Mouse (Mus musculus) liver, postnatal 0 days (tissue): ENCODE data around the gene BC048671. TPM values are rescaled to one million over a fixed set of nuclear protein-coding genes. Genes with fewer than 3 reads are reported as not detected.
A peak's percentile ranks its signal among the peaks of the same experiment; 100 is the strongest.

Source experiments
- ATAC-seq: fragments of 200-750 bp; cut with Nextera tagmentation; 2 replicates; pipeline ENCODE4 v1.8.0; 2017; ENCODE audit warnings: mild to moderate bottlenecking, moderate library complexity
- DNase-seq: peaks from one replicate; pipeline ENCODE4 v3.0.0-alpha.2; 2016
- H3K27ac ChIP-seq: fragments of 300-500 bp; sonication (generic); 2 replicates; pipeline ENCODE4 v1.5.1; 2014; ENCODE audit warnings: antibody characterized with exemption, moderate library complexity, mild to moderate bottlenecking, low read depth
- H3K27me3 ChIP-seq: fragments of 300-500 bp; sonication (generic); 2 replicates; pipeline ENCODE4 v1.6.1; 2014; ENCODE audit warnings: low read length, control low read depth, mixed read lengths; ENCODE audit not compliant: insufficient read depth
- H3K36me3 ChIP-seq: fragments of 300-500 bp; sonication (generic); replicated peaks from 2 replicates; pipeline ENCODE4 v1.6.1; 2014; ENCODE audit warnings: mild to moderate bottlenecking, control low read depth, low read length, moderate library complexity, mixed read lengths; ENCODE audit not compliant: insufficient read depth
- H3K4me1 ChIP-seq: fragments of 300-500 bp; sonication (generic); 2 replicates; pipeline ENCODE4 v1.6.1; 2014; ENCODE audit warnings: antibody characterized with exemption, mild to moderate bottlenecking, control low read depth; ENCODE audit not compliant: insufficient read depth
- H3K4me2 ChIP-seq: fragments of 300-500 bp; sonication (generic); 2 replicates; pipeline ENCODE4 v1.6.1; 2014; ENCODE audit warnings: low read depth, mild to moderate bottlenecking, low read length, moderate library complexity, mixed read lengths
- H3K4me3 ChIP-seq: fragments of 300-500 bp; sonication (generic); 2 replicates; pipeline ENCODE4 v1.5.1; 2014; ENCODE audit warnings: low read depth, low read length
- H3K9ac ChIP-seq: fragments of 300-500 bp; sonication (generic); replicated peaks from 2 replicates; pipeline ENCODE4 v1.6.1; 2014; ENCODE audit warnings: mild to moderate bottlenecking, moderate library complexity
- H3K9me3 ChIP-seq: fragments of 300-500 bp; sonication (generic); 2 replicates; pipeline ENCODE4 v1.6.1; 2016; ENCODE audit warnings: mild to moderate bottlenecking, control low read depth, low read length, mixed read lengths
- CTCF ChIP-seq: sonication (generic); IDR thresholded peaks from 2 replicates; pipeline ENCODE4 v1.5.1; 2016; ENCODE audit warnings: antibody characterized with exemption, low read depth
- EP300 ChIP-seq: IDR thresholded peaks from 2 replicates; pipeline ENCODE4 v1.6.1; 2016; ENCODE audit warnings: antibody characterized with exemption, low read depth, mild to moderate bottlenecking
- WGBS: fragments of 180-500 bp; shearing (Covaris S2); extraction: QIAGEN DNeasy Blood & Tissue Kit; methylation state at CpG from one replicate; pipeline ENCODE4 v1.1.7; 2014; ENCODE audit not compliant: insufficient replicate concordance; 5-methylcytosine and 5-hydroxymethylcytosine counted together
- polyA plus RNA-seq: library from polyadenylated mRNA; unstranded; fragments of >200 nt; fragmentation: Nextera tagmentation; extraction: Ambion mirVana; gene quantifications from 2 replicates; pipeline ENCODE4 v1.2.1, GENCODE M21; 2015

The BC048671 gene
- polyA plus RNA-seq, result not detected in 2 replicates

DNA sequence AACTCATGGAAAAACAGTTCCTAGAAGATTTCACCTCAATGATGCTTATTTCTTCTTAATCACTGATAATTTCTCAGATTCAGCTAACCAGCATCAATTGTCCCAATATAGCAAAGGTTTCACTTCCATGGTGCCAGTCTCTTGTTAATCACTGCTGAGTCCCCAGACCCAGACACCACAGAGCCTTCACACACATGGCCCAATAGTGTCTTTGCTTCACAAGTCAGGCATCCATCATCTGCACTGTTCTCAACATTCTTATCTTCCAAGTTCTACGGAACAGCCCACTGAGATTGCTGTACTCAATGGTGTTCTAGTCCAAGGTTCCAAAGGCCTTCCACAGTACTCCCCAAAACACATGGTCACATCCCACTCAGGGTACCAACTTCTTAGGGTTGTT is at the start of gene BC048671:
BC048671 (plus strand) TSS at position 301 of the 400 bp plus-strand sequence.
- no peak for DNase-seq
- no peak within 1 kb of the TSS for H3K4me3 ChIP-seq
- no peaks in the 10 kb centered on the region for H3K4me1 ChIP-seq
- 81% methylated on average over 1 of the region's 1 CpGs for WGBS
- TF ChIP-seq CTCF (no peak), EP300 (no peak)
- H3K27me3 ChIP-seq, result no peaks in the 10 kb centered on the region
- H3K9ac ChIP-seq, result no peak within 1 kb of the TSS
- no peak within 1 kb of the TSS for H3K4me2 ChIP-seq
- H3K36me3 ChIP-seq, result no peaks in the 10 kb centered on the region
- H3K27ac ChIP-seq, result no peak within 1 kb of the TSS
- no peak for ATAC-seq
- no peaks in the 10 kb centered on the region for H3K9me3 ChIP-seq

DNA sequence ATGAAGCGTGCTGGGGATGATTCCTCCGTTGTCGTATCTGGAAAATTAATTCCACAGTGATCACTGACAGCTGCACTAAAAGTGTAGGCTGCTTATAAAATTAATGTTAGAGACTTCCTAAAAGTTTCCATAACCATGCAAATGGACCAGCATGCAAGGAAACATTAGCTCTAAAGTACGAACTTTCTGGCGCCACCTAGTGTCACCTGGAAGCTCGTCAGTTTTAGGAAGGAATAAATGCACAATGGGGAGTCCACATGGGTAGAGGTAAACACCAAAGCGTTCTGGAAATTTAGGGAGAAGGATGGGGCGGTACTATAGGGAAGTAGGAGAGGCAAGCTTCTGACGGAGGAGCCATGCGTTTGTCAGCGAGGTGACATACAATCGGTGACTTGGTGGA is 12.8 kb upstream of the BC048671 start:
- Histone ChIP-seq H3K27ac (no peak overlapping the region), H3K4me1 (no peaks in the 10 kb centered on the region), H3K4me2 (no peak overlapping the region), H3K27me3 (no peaks in the 10 kb centered on the region), H3K4me3 (no peak overlapping the region), H3K9ac (no peak overlapping the region), H3K9me3 (no peaks in the 10 kb centered on the region), H3K36me3 (no peaks in the 10 kb centered on the region)
- ATAC-seq (no peak), DNase-seq (no peak)
- no peak for TF ChIP-seq EP300
- TF ChIP-seq CTCF, result peak; percentile 43
- WGBS, result 49% methylated on average over 12 of the region's 12 CpGs

DNA sequence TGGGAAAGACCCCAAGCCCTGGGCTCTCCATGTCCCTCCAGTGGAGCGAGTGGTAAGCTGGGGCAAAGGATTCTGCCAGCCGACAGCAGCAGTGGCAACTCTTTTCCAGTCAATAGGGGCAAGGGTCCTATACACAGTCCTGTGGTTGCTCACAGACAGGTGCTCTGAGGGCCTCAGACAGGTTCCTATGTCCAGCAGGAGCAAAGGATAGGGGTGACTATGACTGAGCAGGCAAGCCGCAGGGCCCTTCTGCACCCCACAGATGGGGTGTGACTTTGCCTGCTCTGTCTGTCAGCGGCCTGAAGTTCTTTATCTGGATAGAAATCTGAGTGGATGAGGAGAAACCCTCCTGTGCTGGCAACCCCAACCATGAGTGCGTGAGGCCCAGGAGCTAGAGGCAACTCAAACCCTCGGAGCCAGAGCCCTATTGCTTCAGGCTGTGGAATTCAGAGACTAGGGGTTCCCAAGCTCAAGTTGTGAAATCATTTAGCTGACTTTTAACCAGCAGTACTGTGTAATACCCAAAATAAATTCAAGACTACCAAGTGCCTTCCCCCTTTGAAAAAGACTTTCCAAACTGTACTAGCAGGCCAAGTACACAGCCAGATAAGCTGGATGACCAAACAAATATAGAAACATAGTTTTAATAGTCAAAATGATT is 5.4 kb downstream of the BC048671 start:
- Histone ChIP-seq H3K4me1 (peaks cover 5% of the 10 kb centered on the region), H3K9me3 (no peaks in the 10 kb centered on the region), H3K27me3 (no peaks in the 10 kb centered on the region), H3K36me3 (0 out of 2 replicates have a peak, but pooled peaks cover 2% of the 10 kb centered on the region), H3K9ac (no peak overlapping the region), H3K4me3 (no peak overlapping the region), H3K27ac (peak overlapping the region; percentile 44; the same call in 1 of the 2 replicates), H3K4me2 (no peak overlapping the region)
- DNase-seq (no peak), ATAC-seq (peak; percentile 83)
- no peak for TF ChIP-seq EP300
- TF ChIP-seq CTCF, result no peak
- 57% methylated on average over 6 of the region's 6 CpGs for WGBS

DNA sequence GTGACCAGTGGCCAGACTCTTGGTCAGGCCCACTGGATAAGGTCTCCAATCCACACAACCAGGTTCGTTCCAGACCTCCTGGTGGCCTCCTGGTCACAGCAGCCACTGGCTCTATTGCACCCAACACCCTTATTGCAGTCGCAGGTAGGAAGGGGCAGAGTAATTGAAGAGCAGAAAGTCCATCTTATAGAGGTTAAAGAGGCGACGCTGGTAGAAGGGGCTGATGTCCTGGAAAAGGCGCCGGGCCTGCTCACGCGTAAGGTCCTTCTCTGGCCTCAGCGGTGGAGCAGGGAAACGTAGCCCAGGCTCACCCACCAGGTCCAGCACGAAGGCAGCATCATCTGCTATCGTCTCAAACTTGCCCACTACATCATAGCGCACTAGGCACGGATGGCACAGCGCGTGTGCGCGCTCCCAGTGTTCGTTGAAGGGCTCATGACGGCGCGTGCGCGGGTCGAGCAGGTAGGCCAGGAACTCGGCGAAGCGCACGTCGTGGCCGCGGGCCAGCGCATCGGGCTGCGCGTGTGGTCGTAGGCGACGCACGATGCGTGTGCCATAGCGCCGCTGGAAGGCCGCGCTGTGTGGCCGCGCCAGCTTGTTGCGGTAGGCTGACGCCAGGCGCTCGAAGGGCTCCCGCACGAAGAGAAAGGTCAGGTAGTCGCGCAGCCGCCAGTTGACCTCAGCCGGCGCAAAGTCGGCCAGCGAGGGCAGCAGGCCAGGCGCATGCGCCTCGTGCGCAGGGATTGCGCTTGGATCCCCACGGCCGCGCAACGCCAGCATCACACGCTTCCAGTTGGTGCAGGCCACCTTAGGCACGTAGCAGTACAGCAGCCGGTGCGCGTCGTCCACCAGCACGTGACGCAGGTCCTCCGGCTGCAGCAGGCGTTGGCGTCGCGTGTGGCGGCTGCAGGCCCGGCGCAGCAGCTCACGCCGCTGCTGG is 8.1 kb downstream of the BC048671 start:
- TF ChIP-seq CTCF (no peak), EP300 (no peak)
- Histone ChIP-seq H3K27ac (no peak overlapping the region), H3K9ac (no peak overlapping the region), H3K4me1 (peaks cover 5% of the 10 kb centered on the region), H3K4me2 (no peak overlapping the region), H3K9me3 (no peaks in the 10 kb centered on the region), H3K36me3 (0 out of 2 replicates have a peak, but pooled peaks cover 2% of the 10 kb centered on the region), H3K27me3 (no peaks in the 10 kb centered on the region), H3K4me3 (no peak overlapping the region)
- WGBS, result 83% methylated on average over 87 of the region's 87 CpGs
- ATAC-seq (no peak), DNase-seq (no peak)

DNA sequence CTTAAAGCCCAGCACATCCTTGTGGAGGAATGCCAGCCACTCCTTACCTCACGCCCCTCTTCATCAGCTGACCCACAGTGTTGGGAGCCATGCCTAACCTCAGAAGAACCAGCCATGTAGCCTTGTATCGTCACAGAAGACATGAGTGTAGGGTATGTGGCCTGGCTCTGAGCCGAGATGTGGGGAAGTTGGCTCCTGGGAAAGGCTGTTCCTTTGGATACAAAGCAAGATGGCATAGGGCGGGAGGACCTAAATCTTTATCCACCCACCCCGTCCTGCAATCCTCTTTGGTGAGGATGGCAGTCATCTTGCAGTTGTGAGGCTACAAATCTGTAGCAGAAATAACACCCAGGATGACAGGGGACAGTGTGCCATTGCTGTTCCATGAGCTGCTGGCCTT is 14.9 kb downstream of the BC048671 start:
- Histone ChIP-seq H3K4me2 (no peak overlapping the region), H3K9ac (no peak overlapping the region), H3K4me3 (no peak overlapping the region), H3K36me3 (0 out of 2 replicates have a peak, but pooled peaks cover 3% of the 10 kb centered on the region), H3K27me3 (no peaks in the 10 kb centered on the region), H3K9me3 (no peaks in the 10 kb centered on the region), H3K4me1 (peaks cover 20% of the 10 kb centered on the region), H3K27ac (no peak overlapping the region)
- TF ChIP-seq CTCF (no peak), EP300 (no peak)
- no peak for DNase-seq
- no peak for ATAC-seq
- 73% methylated on average over 5 of the region's 5 CpGs for WGBS
